Mouse (Mus musculus): ENCODE data around the gene Kdm1b. TPM values are rescaled to one million over a fixed set of nuclear protein-coding genes. Genes with fewer than 3 reads are reported as not detected.

The Kdm1b gene
- 11.6 and 14.0 TPM in 2 replicates for polyA plus RNA-seq (2014; fragmentation: Nextera tagmentation; extraction: Ambion mirVana)

- Histone ChIP-seq H3K4me3 (ENCODE audit: low read depth, low read length) (peak within 1 kb of the TSS; percentile 83), H3K27me3 (replicated peaks; ENCODE audit: control insufficient read depth, insufficient read depth, low read length) (no peaks in the 10 kb centered on the region), H3K4me1 (ENCODE audit: control insufficient read depth, insufficient read depth, low read length) (peaks cover 9% of the 10 kb centered on the region; the same call in 1 of the 2 replicates), H3K4me2 (ENCODE audit: low read depth, low read length) (peak within 1 kb of the TSS; percentile 99), H3K36me3 (ENCODE audit: control insufficient read depth, insufficient read depth, low read length) (no peaks in the 10 kb centered on the region), H3K9ac (ENCODE audit: low read depth, low read length) (peak within 1 kb of the TSS; percentile 74), H3K27ac (replicated peaks; ENCODE audit: low read depth, low read length) (peak within 1 kb of the TSS; percentile 63; the same call in 1 of the 2 replicates), H3K9me3 (ENCODE audit: control insufficient read depth, low read length) (no peaks in the 10 kb centered on the region)
- WGBS, result 2% methylated on average over 21 of the region's 48 CpGs
- DNase-seq (ENCODE audit: low spot score), result peak; percentile 98
- peak; percentile 96 for ATAC-seq (ENCODE audit: low read depth)
Observed at GRCm38 (mm10) chr13:47043030-47043680, at the start of gene Kdm1b. Gene Kdm1b (plus strand): TSS chr13:47043499.

GRCm38 (mm10) chr13:46997355-46997754 is 45.9 kb upstream of the Kdm1b start:
- ATAC-seq (ENCODE audit: low read depth), result no peak
- WGBS, result 71% methylated on average over 4 of the region's 4 CpGs
- H3K36me3 ChIP-seq (ENCODE audit: control insufficient read depth, insufficient read depth, low read length), result no peaks in the 10 kb centered on the region

GRCm38 (mm10) chr13:46999498-46999897 is 43.8 kb upstream of the Kdm1b start:
- Histone ChIP-seq H3K4me1 (ENCODE audit: control insufficient read depth, insufficient read depth, low read length) (no peaks in the 10 kb centered on the region), H3K36me3 (ENCODE audit: control insufficient read depth, insufficient read depth, low read length) (no peaks in the 10 kb centered on the region), H3K4me2 (ENCODE audit: low read depth, low read length) (no peak overlapping the region), H3K27me3 (replicated peaks; ENCODE audit: control insufficient read depth, insufficient read depth, low read length) (no peaks in the 10 kb centered on the region), H3K9ac (ENCODE audit: low read depth, low read length) (no peak overlapping the region), H3K27ac (replicated peaks; ENCODE audit: low read depth, low read length) (no peak overlapping the region), H3K4me3 (ENCODE audit: low read depth, low read length) (no peak overlapping the region), H3K9me3 (ENCODE audit: control insufficient read depth, low read length) (peaks cover 6% of the 10 kb centered on the region; the same call in 1 of the 2 replicates)
- WGBS, result 57% methylated on average over 5 of the region's 5 CpGs
- ATAC-seq (ENCODE audit: low read depth) (no peak), DNase-seq (ENCODE audit: low spot score) (no peak)

More at GRCm38 (mm10) chr13:46997355-46997754, 45.9 kb upstream of the Kdm1b start:
- H3K4me1 ChIP-seq (ENCODE audit: control insufficient read depth, insufficient read depth, low read length), result no peaks in the 10 kb centered on the region
- no peak overlapping the region for H3K9ac ChIP-seq (ENCODE audit: low read depth, low read length)
- no peak overlapping the region for H3K4me3 ChIP-seq (ENCODE audit: low read depth, low read length)
- no peak for DNase-seq (ENCODE audit: low spot score)
- no peak overlapping the region for H3K4me2 ChIP-seq (ENCODE audit: low read depth, low read length)
- H3K9me3 ChIP-seq (ENCODE audit: control insufficient read depth, low read length), result no peaks in the 10 kb centered on the region
- H3K27me3 ChIP-seq (replicated peaks; ENCODE audit: control insufficient read depth, insufficient read depth, low read length), result no peaks in the 10 kb centered on the region
- no peak overlapping the region for H3K27ac ChIP-seq (replicated peaks; ENCODE audit: low read depth, low read length)

DNA sequence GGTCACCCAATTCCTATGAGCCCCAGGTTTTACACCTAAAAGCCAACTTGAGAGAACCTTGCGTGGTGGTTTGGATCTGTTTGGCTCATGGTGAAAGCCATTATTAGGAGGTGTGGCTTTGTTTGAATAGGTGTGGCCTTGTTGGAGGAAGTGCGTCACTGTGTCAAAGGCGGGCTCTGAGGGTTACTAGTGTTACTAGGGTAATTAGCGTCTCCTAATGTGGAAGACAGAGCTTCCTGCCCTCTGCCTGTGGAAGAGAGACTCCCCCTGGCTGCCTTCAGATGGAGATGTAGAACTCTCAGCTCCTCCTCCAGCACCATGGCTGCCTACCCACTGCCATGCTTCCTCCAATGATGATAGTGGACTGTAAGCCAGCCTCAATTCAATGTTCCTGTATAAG is 41.7 kb upstream of the Kdm1b start:
- H3K4me3 ChIP-seq (ENCODE audit: low read depth, low read length), result no peak overlapping the region
- no peak overlapping the region for H3K27ac ChIP-seq (replicated peaks; ENCODE audit: low read depth, low read length)
- no peaks in the 10 kb centered on the region for H3K36me3 ChIP-seq (ENCODE audit: control insufficient read depth, insufficient read depth, low read length)
- ATAC-seq (ENCODE audit: low read depth) (no peak), DNase-seq (ENCODE audit: low spot score) (no peak)
- no peak overlapping the region for H3K9ac ChIP-seq (ENCODE audit: low read depth, low read length)
- H3K27me3 ChIP-seq (replicated peaks; ENCODE audit: control insufficient read depth, insufficient read depth, low read length), result no peaks in the 10 kb centered on the region
- H3K4me2 ChIP-seq (ENCODE audit: low read depth, low read length), result no peak overlapping the region
- H3K9me3 ChIP-seq (ENCODE audit: control insufficient read depth, low read length), result peaks cover 10% of the 10 kb centered on the region; the same call in 1 of the 2 replicates
- 93% methylated on average over 4 of the region's 4 CpGs for WGBS
- H3K4me1 ChIP-seq (ENCODE audit: control insufficient read depth, insufficient read depth, low read length), result no peaks in the 10 kb centered on the region

DNA sequence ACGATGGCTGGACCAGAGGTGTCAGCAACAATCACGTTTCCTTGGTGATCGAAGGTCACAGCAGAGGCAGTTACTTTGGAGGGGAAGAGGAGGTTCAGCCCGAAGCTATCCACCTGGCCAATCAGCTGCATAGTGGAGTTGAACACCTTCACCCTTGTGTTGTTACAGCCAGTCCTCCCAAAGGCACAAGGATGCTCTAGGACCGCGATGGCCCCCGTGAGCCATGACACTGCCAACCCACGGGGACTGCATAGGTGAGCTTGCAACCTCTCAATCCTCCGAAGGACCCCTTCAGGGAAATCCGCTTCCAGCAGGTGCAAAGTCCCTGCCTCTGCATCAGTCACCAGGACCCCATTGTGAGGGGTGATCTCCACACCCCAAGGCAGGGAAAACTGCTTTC is 29.6 kb upstream of the Kdm1b start:
- peaks cover 4% of the 10 kb centered on the region for H3K4me1 ChIP-seq (ENCODE audit: control insufficient read depth, insufficient read depth, low read length)
- H3K4me2 ChIP-seq (ENCODE audit: low read depth, low read length), result peak overlapping the region; percentile 99
- H3K27ac ChIP-seq (replicated peaks; ENCODE audit: low read depth, low read length), result no peak overlapping the region
- 56% methylated on average over 10 of the region's 10 CpGs for WGBS
- ATAC-seq (ENCODE audit: low read depth), result no peak
- peaks cover 34% of the 10 kb centered on the region for H3K9me3 ChIP-seq (ENCODE audit: control insufficient read depth, low read length)
- no peak overlapping the region; the same call in 1 of the 2 replicates for H3K9ac ChIP-seq (ENCODE audit: low read depth, low read length)
- H3K4me3 ChIP-seq (ENCODE audit: low read depth, low read length), result peak overlapping the region; percentile 61
- no peak for DNase-seq (ENCODE audit: low spot score)
- H3K27me3 ChIP-seq (replicated peaks; ENCODE audit: control insufficient read depth, insufficient read depth, low read length), result 0 out of 2 replicates have a peak, but pooled peaks cover 4% of the 10 kb centered on the region
- no peaks in the 10 kb centered on the region for H3K36me3 ChIP-seq (ENCODE audit: control insufficient read depth, insufficient read depth, low read length)

- H3K4me1 ChIP-seq (ENCODE audit: control insufficient read depth, insufficient read depth, low read length), result peaks cover 4% of the 10 kb centered on the region
- no peak within 1 kb of the TSS for H3K27ac ChIP-seq (replicated peaks; ENCODE audit: low read depth, low read length)
- DNase-seq (ENCODE audit: low spot score) (peak; percentile 70), ATAC-seq (ENCODE audit: low read depth) (peak; percentile 92)
- H3K36me3 ChIP-seq (ENCODE audit: control insufficient read depth, insufficient read depth, low read length), result no peaks in the 10 kb centered on the region
- peak within 1 kb of the TSS; percentile 61 for H3K4me3 ChIP-seq (ENCODE audit: low read depth, low read length)
- peaks cover 29% of the 10 kb centered on the region for H3K9me3 ChIP-seq (ENCODE audit: control insufficient read depth, low read length)
- 7% methylated on average over 32 of the region's 73 CpGs for WGBS
- peak within 1 kb of the TSS; percentile 99 for H3K4me2 ChIP-seq (ENCODE audit: low read depth, low read length)
- 0 out of 2 replicates have a peak, but pooled peaks cover 4% of the 10 kb centered on the region for H3K27me3 ChIP-seq (replicated peaks; ENCODE audit: control insufficient read depth, insufficient read depth, low read length)
- peak within 1 kb of the TSS; percentile 63 for H3K9ac ChIP-seq (ENCODE audit: low read depth, low read length)
Observed at GRCm38 (mm10) chr13:47014334-47015194, 28.7 kb upstream of the Kdm1b start, which contains the start of gene Nhlrc1. Gene Nhlrc1 (minus strand): TSS chr13:47014850.

DNA sequence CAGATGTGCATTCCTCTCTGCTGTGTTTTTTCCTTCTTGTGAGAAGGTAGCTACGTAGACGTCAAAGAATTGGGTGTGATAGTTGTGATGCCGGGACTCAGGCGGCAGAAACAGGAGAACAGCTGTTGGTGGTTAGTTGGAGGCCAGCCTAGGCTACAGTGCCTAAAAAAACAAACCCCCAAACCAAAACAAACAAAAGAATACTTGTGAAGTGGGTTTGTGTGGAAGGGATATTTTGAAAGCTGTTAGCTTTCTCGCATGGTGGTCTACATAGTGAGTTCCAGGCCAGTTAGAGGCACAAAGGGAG is 28.2 kb upstream of the Kdm1b start:
- Histone ChIP-seq H3K9me3 (ENCODE audit: control insufficient read depth, low read length) (peaks cover 23% of the 10 kb centered on the region), H3K4me2 (ENCODE audit: low read depth, low read length) (peak overlapping the region; percentile 99), H3K9ac (ENCODE audit: low read depth, low read length) (peak overlapping the region; percentile 63; the same call in 1 of the 2 replicates), H3K4me3 (ENCODE audit: low read depth, low read length) (peak overlapping the region; percentile 61), H3K27me3 (replicated peaks; ENCODE audit: control insufficient read depth, insufficient read depth, low read length) (0 out of 2 replicates have a peak, but pooled peaks cover 4% of the 10 kb centered on the region), H3K36me3 (ENCODE audit: control insufficient read depth, insufficient read depth, low read length) (no peaks in the 10 kb centered on the region), H3K4me1 (ENCODE audit: control insufficient read depth, insufficient read depth, low read length) (peaks cover 4% of the 10 kb centered on the region), H3K27ac (replicated peaks; ENCODE audit: low read depth, low read length) (no peak overlapping the region)
- ATAC-seq (ENCODE audit: low read depth) (no peak), DNase-seq (ENCODE audit: low spot score) (peak; percentile 24)
- 50% methylated on average over 5 of the region's 5 CpGs for WGBS

- WGBS, result 38% methylated on average over 5 of the region's 5 CpGs
- DNase-seq (ENCODE audit: low spot score) (peak; percentile 79), ATAC-seq (ENCODE audit: low read depth) (peak; percentile 79; the same call in 1 of the 2 replicates)
Observed at GRCm38 (mm10) chr13:47017259-47017658, 26.0 kb upstream of the Kdm1b start.

More at GRCm38 (mm10) chr13:47017259-47017658, 26.0 kb upstream of the Kdm1b start:
- Histone ChIP-seq H3K9me3 (ENCODE audit: control insufficient read depth, low read length) (peaks cover 5% of the 10 kb centered on the region; the same call in 1 of the 2 replicates), H3K4me1 (ENCODE audit: control insufficient read depth, insufficient read depth, low read length) (peaks cover 4% of the 10 kb centered on the region), H3K4me2 (ENCODE audit: low read depth, low read length) (no peak overlapping the region), H3K27ac (replicated peaks; ENCODE audit: low read depth, low read length) (no peak overlapping the region), H3K9ac (ENCODE audit: low read depth, low read length) (no peak overlapping the region), H3K27me3 (replicated peaks; ENCODE audit: control insufficient read depth, insufficient read depth, low read length) (0 out of 2 replicates have a peak, but pooled peaks cover 4% of the 10 kb centered on the region), H3K36me3 (ENCODE audit: control insufficient read depth, insufficient read depth, low read length) (no peaks in the 10 kb centered on the region), H3K4me3 (ENCODE audit: low read depth, low read length) (no peak overlapping the region)
